Mouse (Mus musculus): Measurements from ENCODE around the gene Gm28048. TPM values are rescaled to one million over a fixed set of nuclear protein-coding genes. Genes with fewer than 3 reads are reported as not detected.

Gene Gm28048
- total RNA-seq, 2 experiments from 2014 or later, result 3.2 to 3.6 TPM

GRCm38 (mm10) chr11:22902923-22903322 lies 79.0 kb downstream of the Gm28048 start:
- DNase-seq, result no peak
- intact Hi-C loops (cut with DNase I; ENCODE audit: low total_unique reads), result no loop called here

GRCm38 (mm10) chr11:22900041-22900440 lies 81.8 kb downstream of the Gm28048 start:
- intact Hi-C loops (cut with DNase I; ENCODE audit: low total_unique reads), result no loop called here

DNA sequence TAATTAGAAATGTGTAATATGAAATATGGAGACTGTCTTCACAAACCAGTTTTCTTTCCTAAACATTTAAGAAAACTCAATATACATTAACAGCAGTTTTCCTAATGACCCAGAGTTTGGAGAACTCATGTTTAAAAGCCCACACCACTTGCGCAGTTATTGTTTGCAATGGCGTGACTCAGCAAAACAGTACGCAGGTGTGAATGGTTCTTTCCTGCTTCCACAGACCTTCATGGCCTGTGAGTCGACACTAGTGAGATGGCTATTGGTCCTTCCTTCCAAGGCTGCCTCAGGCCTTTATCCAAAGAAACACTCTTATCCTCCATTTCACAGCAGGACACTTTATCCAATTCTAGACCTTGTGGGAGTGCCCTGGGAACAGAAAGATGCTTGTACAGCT lies 84.2 kb downstream of the Gm28048 start:
- no peak for DNase-seq
- intact Hi-C loops (cut with DNase I; ENCODE audit: low total_unique reads), result no loop called here

More at GRCm38 (mm10) chr11:22900041-22900440, 81.8 kb downstream of the Gm28048 start:
- no peak for DNase-seq

- intact Hi-C loops (cut with DNase I; ENCODE audit: low total_unique reads), result no loop called here
- DNase-seq, result no peak
Observed at GRCm38 (mm10) chr11:22897127-22897526, 84.8 kb downstream of the Gm28048 start.

DNA sequence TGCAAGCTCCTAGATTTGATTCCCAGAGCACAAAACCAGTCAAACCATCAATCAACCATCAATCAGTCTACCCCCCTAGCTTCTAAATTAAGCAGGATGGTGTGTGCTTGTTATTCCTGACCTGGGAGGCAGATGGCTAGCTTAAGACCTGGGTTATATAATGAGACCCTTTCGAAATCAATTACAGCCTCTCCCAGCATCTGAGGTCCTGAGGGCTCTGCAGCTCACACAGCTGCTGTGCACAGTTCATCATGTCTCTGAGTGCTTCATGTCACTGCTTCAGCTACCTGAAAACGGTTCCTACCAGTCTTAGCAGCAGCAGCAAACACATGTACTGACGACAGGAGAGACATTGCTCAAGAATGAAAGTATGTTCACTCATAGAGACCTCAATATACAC lies 88.8 kb downstream of the Gm28048 start:
- no peak for DNase-seq
- intact Hi-C loops (cut with DNase I; ENCODE audit: low total_unique reads), result no loop called here

- no peak for DNase-seq
- intact Hi-C loops (cut with DNase I; ENCODE audit: low total_unique reads), result no loop called here
Observed at GRCm38 (mm10) chr11:22892466-22892865, 89.4 kb downstream of the Gm28048 start.

DNA sequence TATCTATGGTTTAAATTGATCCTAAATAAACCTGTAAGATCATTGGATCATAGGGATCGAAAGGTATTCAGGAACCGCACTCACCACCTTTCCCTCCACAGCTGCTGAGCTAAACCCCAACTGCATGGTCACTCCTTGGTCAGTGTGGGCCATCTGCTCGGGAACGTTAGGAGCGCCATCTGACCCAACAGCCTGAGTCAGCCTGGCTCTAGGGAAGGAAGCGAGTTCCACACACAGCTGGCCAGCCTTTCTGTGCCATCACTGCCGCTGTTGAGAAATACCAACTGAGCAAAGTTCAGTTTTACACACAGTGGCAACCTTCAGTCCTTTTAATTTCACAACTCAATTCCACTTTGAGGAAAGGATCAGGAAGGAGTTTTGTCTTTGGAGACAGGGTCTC lies 90.0 kb downstream of the Gm28048 start:
- intact Hi-C loops (cut with DNase I; ENCODE audit: low total_unique reads), result no loop called here
- no peak for DNase-seq

GRCm38 (mm10) chr11:22891242-22891641 lies 90.6 kb downstream of the Gm28048 start:
- DNase-seq, result no peak
- intact Hi-C loops (cut with DNase I; ENCODE audit: low total_unique reads), result no loop called here

DNA sequence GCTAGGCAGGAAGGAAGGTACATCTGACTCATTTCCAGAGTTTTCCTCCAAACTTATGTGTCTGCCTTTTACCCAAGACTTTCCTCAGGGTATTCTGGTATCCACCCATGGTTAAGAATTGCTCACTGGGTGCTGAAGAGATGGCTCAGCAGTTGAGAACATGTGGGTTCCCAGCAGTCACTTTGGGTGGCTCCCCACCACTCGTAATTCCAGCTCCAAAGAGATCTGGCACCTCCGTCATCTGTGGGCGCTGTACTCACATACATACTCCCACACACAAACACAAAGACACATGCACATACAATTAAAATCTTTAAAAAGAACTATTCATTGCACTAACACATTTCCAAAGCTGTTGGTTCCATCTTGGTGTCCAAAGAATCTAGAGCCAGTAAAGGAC lies 92.7 kb downstream of the Gm28048 start:
- DNase-seq, result no peak
- intact Hi-C loops (cut with DNase I; ENCODE audit: low total_unique reads), result no loop called here

DNA sequence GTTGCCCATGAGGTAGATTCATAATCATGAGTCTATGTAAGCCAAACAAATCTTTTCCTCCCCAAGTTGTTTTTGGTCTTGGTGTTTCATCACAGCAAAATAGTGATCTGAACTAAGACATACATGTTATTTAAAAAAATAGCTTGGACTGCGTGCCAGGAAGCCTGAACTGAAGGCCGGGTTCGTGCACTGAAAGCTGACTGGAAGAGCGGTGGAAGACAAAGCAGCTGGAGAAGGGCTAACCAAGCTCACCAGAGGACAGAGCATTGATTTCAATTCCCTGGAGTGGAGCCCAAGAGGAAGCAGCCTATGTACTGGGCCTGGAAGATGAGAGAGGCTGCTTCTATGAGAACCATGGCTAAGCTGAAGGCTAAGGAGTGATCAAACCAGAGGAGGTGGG lies 94.9 kb downstream of the Gm28048 start:
- intact Hi-C loops (cut with DNase I; ENCODE audit: low total_unique reads), result no loop called here
- DNase-seq, result no peak

DNA sequence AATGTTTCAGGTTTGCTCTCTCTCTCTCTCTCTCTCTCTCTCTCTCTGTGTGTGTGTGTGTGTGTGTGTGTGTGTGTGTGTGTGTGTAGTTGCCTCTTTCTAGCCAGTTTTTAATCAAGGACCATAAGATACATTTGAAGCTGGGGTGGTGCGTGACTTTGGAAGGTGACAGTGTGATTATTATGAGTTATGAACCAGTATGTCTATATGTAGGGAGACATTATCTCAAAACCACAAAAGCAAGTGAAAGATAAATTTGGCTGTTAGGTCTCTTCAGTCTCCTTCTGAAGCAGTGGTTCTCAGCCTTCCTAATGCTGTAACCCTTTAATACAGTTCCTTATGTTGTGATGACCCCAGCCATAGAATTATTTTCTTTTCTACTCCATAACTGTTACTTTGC lies 96.5 kb downstream of the Gm28048 start:
- intact Hi-C loops (cut with DNase I; ENCODE audit: low total_unique reads), result no loop called here
- no peak for DNase-seq

DNA sequence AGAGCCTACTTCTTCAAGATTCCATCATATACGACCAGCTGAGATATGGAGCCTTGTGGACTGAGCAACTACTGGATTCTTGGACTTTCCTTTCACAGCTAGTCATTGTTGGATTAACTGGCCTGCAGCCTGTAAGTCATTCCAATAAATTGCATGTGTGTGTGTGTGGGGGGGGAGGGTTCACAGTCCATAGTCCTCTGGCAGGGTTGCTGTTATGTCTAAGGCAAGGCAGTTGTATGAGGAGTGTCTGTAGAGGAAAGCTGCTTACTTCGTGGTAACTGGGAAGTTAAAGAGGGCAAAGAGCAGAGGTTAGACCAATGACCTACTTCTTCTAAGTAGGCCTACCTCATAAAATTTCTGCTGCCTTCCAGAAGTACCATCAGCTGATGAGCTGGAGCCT lies 98.2 kb downstream of the Gm28048 start:
- intact Hi-C loops (cut with DNase I; ENCODE audit: low total_unique reads), result no loop called here
- DNase-seq, result no peak

- intact Hi-C loops (cut with DNase I; ENCODE audit: low total_unique reads), result no loop called here
- DNase-seq, result no peak
Observed at GRCm38 (mm10) chr11:22882926-22883325, 99.0 kb downstream of the Gm28048 start.

- no peak for DNase-seq
- intact Hi-C loops (cut with DNase I; ENCODE audit: low total_unique reads), result no loop called here
Observed at GRCm38 (mm10) chr11:22880383-22881172, 101.3 kb downstream of the Gm28048 start.

GRCm38 (mm10) chr11:22879645-22880044 lies 102.2 kb downstream of the Gm28048 start:
- DNase-seq, result no peak
- intact Hi-C loops (cut with DNase I; ENCODE audit: low total_unique reads), result no loop called here

GRCm38 (mm10) chr11:22876680-22877330 lies 105.1 kb downstream of the Gm28048 start:
- intact Hi-C loops (cut with DNase I; ENCODE audit: low total_unique reads), result no loop called here
- DNase-seq, result no peak

- no peak for DNase-seq
- intact Hi-C loops (cut with DNase I; ENCODE audit: low total_unique reads), result no loop called here
Observed at GRCm38 (mm10) chr11:22875279-22875678, 106.6 kb downstream of the Gm28048 start.

DNA sequence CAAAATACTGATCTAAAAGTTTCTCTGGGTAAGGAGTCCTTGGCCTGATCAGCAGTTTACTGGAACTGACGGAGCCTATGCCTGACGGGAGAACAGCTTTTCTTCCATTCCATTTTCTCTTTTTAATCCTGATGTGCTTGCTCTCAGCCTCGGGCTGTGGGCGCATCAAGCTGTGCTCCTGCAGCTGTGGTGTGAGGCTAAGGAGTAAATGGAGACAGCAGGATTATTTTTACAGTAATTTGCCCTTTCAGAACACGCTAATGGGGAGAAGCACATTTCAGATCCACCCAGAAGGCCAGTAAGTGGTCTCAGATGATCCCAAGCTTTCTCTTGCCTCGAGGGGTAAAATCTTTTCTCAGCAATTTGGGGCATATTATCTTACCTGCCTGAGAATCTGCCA lies 107.1 kb downstream of the Gm28048 start:
- no peak for DNase-seq
- intact Hi-C loops (cut with DNase I; ENCODE audit: low total_unique reads), result no loop called here

GRCm38 (mm10) chr11:22873383-22873782 lies 108.5 kb downstream of the Gm28048 start:
- peak; percentile 32 for DNase-seq
- intact Hi-C loops (cut with DNase I; ENCODE audit: low total_unique reads), result no loop called here

- DNase-seq, result no peak
- intact Hi-C loops (cut with DNase I; ENCODE audit: low total_unique reads), result no loop called here
Observed at GRCm38 (mm10) chr11:22872307-22872680, 109.6 kb downstream of the Gm28048 start.

DNA sequence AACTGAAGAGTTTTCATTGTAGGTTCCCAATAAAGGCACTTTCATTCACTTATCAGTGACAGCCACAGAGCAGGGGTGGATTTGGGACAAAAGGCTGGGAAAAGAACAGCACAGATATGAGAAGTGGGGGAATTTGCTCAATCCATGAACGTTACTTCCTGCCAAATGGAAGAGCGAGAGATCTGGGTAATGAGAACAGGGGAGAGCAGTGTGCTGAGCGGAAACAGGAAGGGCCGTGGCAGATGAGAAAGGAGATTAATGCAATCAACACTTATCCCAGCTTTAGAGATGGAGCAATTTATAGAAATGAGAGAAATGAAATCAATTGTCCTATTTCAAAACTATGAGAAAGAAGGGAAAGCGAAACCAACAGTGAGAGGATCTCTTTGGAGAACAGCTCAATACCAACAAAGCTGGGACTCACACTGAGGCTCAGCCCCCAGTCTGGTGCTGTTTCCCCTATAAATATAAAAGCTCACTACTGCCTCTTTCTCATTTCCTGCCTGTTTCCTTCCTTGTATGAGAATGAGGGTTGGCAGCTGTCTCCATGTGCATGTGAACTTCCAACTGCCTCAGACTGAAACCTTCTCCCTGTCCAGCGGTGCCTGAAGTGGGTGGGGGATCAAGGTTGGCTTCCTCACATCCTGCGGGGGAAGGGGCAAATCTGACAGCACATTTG lies 110.1 kb downstream of the Gm28048 start:
- intact Hi-C loops (cut with DNase I; ENCODE audit: low total_unique reads), result no loop called here
- DNase-seq, result no peak

Data from gastrocnemius, postnatal 14 days (tissue).